Mouse (Mus musculus): ENCODE measurements around the gene Ano7. TPM values are rescaled to one million over a fixed set of nuclear protein-coding genes. Genes with fewer than 3 reads are reported as not detected.
A peak's percentile ranks its signal among the peaks of the same experiment; 100 is the strongest.
"Not testable (repeated sequence)": the region's sequence is repeated elsewhere in the genome, so short reads cannot be mapped to it uniquely, and the experiment has no call there.

Gene Ano7
- total RNA-seq, 2 experiments from 2014 or later, result 0.09 TPM; not detected in 1

- DNase-seq (ENCODE audit: extremely low spot score in 1 of 2, low spot score in 1 of 2), result peak; percentile 51 to 59
These were observed 71.5 kb downstream of the Ano7 start for GRCm38 (mm10) chr1:93445111-93445821.

GRCm38 (mm10) chr1:93445822-93446162 lies 72.1 kb downstream of the Ano7 start:
- no peak for DNase-seq (ENCODE audit: extremely low spot score in 1 of 2, low spot score in 1 of 2)

GRCm38 (mm10) chr1:93450118-93450517 lies 76.4 kb downstream of the Ano7 start:
- DNase-seq (ENCODE audit: extremely low spot score in 1 of 2, low spot score in 1 of 2), result not testable (repeated sequence)

- no peak for DNase-seq (ENCODE audit: extremely low spot score in 1 of 2, low spot score in 1 of 2)
These were observed 80.1 kb downstream of the Ano7 start for GRCm38 (mm10) chr1:93453721-93454255.

Small RNA genes within 50 kb of the gene (microRNA-seq; reads per million reads assigned to microRNA genes)
- gene Mir6345 (0 reads per million in 2 experiments), gene Mir6902 (0 to 0.18 reads per million in 2 experiments)

Other genes starting within 250 kb of the Ano7 start
- not detected for gene Agxt, start 238.7 kb upstream of the Ano7 start, total RNA-seq (2021)
- gene 2310007B03Rik, start 213.0 kb upstream of the Ano7 start, total RNA-seq (2021), result not detected
- under 1 TPM; 0.17 to 0.35 TPM for gene Crocc2, start 205.2 kb upstream of the Ano7 start, total RNA-seq (2021)
- 1 to 10 TPM; 3.8 to 8.1 TPM for gene Sned1, start 138.1 kb upstream of the Ano7 start, total RNA-seq (2021)
- 10 to 100 TPM; 22.6 to 23.1 TPM for gene Mterf4, start 68.0 kb upstream of the Ano7 start, total RNA-seq (2021)
- gene Ppp1r7, start 31.1 kb upstream of the Ano7 start, total RNA-seq (2021), result 10 to 100 TPM; 68.2 to 75.4 TPM
- gene Pask, start 30.4 kb upstream of the Ano7 start, total RNA-seq (2021), result 1 to 10 TPM; 2.8 to 3.0 TPM
- gene Hdlbp, start 104.9 kb downstream of the Ano7 start, total RNA-seq (2021), result 100 to 1,000 TPM; 151 to 158 TPM
- gene Farp2, start 138.1 kb downstream of the Ano7 start, total RNA-seq (2021), result 10 to 100 TPM; 11.0 to 12.9 TPM

Data from layer of hippocampus, postnatal 25 days (tissue).